Mouse (Mus musculus) layer of hippocampus, adult 11-12 months (tissue): ENCODE data around the gene Leng9.
"Not testable (repeated sequence)": the region's sequence is repeated elsewhere in the genome, so short reads cannot be mapped to it uniquely, and the experiment has no call there.

Experiments
- DNase-seq: peaks from one replicate; pipeline ENCODE4 v3.0.0; 2022; ENCODE audit warnings: low spot score

The Leng9 gene

DNA sequence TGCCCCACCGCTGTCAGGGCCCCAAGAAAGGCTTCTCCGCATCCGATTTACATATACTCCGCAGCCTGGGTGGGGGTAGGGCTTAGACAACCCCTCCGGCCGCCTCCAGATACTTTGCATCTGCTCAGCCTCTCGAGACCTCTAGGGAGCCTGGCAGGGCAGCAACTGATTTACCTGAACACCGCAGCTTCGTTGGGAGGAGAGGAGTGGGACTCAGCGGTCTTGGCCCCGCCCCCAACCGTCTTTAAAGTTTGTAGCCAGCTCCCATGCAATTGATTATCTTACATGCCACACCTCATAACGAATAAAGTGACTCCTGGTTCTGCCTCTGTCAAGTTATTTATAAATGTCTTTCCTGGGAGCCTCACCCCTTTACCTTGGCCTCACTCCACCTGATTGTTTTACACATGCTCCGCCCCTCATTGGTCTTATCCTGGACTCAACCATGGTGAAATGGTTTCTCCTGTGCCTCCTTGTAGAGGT is at the start of gene Leng9:
Gene Leng9 (minus strand): TSS at position 316 of the 483 bp plus-strand sequence.
- peak; percentile 47 for DNase-seq

DNA sequence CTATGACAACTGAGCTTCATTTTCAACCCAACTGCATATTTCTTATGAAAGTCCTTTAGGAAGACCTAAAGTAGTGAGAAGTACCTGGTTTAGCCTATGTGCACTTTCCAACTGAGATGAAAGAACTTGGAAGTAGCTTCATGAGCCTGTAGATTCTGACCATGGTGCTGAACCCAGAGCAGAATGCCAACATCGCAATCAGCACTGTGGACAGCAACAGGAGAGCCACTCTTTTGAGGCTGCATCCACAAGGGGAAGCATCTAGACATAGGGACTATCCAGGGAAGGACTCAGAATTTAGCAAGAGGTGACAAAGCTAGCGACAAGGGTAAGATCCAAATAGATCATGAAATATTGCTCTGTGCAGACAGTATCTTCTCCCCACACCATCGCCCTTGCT is 28.3 kb upstream of the Leng9 start:
- no peak for DNase-seq

GRCm38 (mm10) chr7:4170193-4170938 is 20.2 kb upstream of the Leng9 start:
- DNase-seq, result no peak

- no peak for DNase-seq
Measured at GRCm38 (mm10) chr7:4167098-4167497, 16.9 kb upstream of the Leng9 start.

DNA sequence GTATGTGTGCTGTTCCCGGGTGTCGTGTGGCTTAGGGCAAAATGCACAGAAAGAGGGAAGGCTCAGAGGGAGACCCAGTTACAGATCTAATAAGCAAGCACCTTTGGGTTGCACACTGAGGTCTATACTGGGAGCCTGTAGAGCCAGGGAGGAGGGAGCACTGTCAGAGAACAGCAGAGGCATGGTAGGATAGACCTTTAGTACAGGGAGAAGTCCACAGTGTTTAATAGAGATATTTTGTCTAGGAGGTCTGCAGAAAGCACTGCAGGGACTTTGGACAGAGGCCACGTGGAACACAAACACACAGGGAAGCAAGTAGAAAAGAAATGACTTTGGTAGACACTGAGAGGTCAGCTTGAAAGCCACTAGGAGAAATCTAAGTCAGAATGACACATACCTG is 15.1 kb upstream of the Leng9 start:
- DNase-seq, result no peak

GRCm38 (mm10) chr7:4164090-4164910 is 14.1 kb upstream of the Leng9 start, which contains the start of gene Cdc42ep5:
Gene Cdc42ep5 (minus strand): TSS chr7:4164860.
- no peak for DNase-seq

GRCm38 (mm10) chr7:4163571-4164072 is 13.4 kb upstream of the Leng9 start:
- DNase-seq, result no peak

GRCm38 (mm10) chr7:4161596-4161995 is 11.4 kb upstream of the Leng9 start:
- not testable (repeated sequence) for DNase-seq

DNA sequence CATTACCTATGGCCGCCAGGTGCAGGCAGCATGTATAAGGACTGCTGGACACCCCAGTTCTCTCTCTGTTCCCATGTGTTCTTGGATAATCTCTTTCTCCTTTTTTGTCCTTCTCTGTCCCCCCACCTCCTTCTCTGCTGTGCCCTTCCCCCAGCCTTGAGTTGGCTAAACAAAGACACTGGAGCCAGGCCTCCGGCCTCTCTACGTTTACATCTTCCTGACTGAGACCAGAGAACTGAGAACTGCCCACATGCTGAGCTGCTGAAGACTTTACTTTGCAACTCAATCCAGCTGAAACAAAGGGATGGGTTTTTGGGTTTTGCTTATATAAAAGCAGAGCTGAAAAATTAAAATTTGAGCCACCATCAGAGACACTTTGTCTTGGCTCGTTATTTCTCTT is 4.8 kb upstream of the Leng9 start:
- DNase-seq, result no peak

GRCm38 (mm10) chr7:4154356-4154755 is 4.2 kb upstream of the Leng9 start:
- DNase-seq, result no peak

GRCm38 (mm10) chr7:4151241-4151640 is 1.1 kb upstream of the Leng9 start:
- DNase-seq, result peak; percentile 16

GRCm38 (mm10) chr7:4150811-4151221 is 642 bp upstream of the Leng9 start:
- peak; percentile 52 for DNase-seq

GRCm38 (mm10) chr7:4149209-4150054 is 742 bp downstream of the Leng9 start:
- peak; percentile 84 for DNase-seq

GRCm38 (mm10) chr7:4148341-4149208 is 1.6 kb downstream of the Leng9 start:
- peak; percentile 34 for DNase-seq

GRCm38 (mm10) chr7:4147836-4148235 is 2.3 kb downstream of the Leng9 start:
- no peak for DNase-seq

DNA sequence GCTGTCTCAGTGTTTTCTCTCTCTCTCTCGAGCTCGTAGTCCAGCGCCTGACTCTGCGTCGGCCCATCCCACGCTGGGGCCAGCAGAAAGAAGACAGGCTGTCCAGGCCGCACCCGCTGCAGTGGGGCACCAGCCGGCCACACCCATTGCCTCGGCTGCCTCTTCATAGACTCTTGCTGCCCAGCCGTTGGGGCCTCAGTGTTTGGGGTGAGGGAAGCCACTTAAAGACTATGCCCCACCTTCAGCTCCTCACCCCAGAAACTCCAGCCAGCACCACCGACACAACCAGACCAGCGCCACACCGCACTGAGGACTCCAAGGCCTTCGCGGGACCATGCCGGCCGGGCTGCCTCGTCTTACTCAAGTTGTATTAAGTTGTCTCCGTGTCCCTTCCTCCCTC is 2.8 kb downstream of the Leng9 start:
- peak; percentile 23 for DNase-seq

DNA sequence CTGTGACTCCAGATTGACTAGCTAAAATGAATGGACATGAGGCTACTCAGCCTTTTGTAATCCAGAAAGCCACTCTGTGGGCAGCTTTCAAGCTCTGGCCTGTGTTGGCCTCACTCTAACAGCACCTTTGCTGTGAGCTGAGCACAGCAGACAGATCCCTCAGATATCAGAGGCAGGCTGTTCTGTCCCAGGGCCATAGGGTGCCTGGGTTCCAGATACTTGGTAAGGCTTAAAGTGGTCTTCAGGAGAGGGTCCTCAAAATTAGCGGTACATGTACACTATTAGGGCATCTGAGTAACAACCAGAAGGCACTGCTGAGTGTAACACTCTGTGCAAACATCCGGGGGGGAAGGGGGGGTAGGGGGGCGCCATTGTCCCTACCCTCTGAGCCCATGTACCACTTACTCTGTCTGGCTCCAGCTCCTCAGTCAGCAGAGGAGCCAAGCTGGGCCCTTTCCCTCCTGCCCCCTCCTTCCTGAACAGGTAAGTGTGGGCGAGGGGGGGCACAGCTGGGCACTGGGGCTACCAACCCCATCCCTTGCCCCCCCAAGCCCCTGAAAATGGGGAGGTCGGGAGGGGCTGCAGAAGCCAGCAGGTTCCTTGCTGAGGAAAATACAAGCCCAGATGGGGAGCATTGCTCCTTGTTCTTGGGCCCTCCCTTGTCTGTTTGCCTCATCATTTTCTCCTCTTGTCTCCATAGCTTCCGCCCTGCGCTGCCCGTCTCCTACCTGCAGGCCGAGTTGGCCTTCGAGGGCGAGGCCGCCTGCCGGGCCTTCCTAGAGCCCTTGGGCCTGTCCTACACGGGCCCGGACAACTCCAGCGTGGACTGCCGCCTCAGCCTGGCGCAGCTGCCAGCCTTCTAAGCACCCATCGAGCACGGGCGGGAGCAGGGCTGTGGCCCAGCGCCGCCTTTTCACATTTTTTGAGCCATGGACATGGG is 3.7 kb downstream of the Leng9 start:
- peak; percentile 15 for DNase-seq

DNA sequence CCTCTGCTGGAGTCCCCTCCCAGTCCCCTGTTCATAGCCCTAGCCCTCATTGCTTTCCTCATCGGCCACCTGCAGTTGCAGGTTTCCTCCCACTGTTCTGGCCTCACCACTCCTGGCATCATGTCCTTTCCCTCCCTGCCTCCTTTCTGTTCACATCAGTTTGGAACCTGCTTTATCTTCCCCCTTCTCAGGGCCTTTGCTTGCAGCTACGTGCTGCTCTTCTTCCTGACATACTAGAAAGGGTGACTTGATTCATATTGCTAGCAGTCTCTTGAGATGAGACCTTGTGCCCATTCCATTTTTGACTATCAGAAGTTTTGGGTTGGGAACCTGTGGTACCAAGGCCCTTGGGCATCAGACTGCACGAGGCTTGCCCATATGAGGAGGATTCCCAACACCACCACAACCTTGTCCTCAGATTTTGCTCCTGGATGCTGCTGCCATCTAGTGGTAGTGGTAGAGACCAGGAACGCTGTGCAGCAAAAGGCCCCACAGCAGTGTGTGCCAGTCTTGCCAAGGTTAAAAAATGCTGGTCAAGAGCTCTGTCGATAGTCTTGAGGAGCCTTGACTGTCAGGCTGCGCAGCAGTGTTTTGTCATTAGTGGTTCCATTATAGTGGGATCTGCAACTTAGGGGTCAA is 4.5 kb downstream of the Leng9 start:
- DNase-seq, result peak; percentile 56
